Mouse (Mus musculus) stomach, embryonic 15.5 days (tissue): ENCODE measurements around the gene Lgals3bp. TPM values are rescaled to one million over a fixed set of nuclear protein-coding genes. Genes with fewer than 3 reads are reported as not detected.

ENCODE experiments used
- ATAC-seq: fragments of 200-750 bp; cut with Nextera tagmentation; 2 replicates; pipeline ENCODE4 v1.8.0; 2017; ENCODE audit warnings: low read depth, moderate number of reproducible peaks, moderate TSS enrichment; ENCODE audit not compliant: insufficient read depth, low FRiP score
- H3K27ac ChIP-seq: fragments of 300-500 bp; sonication (generic); 2 replicates; pipeline ENCODE4 v1.5.1; 2015; ENCODE audit warnings: mild to moderate bottlenecking, inconsistent platforms
- H3K27me3 ChIP-seq: fragments of 300-500 bp; sonication (generic); replicated peaks from 2 replicates; pipeline ENCODE4 v1.6.1; 2015; ENCODE audit warnings: inconsistent platforms
- H3K36me3 ChIP-seq: fragments of 300-500 bp; sonication (generic); 2 replicates; pipeline ENCODE4 v1.6.1; 2015; ENCODE audit warnings: inconsistent platforms
- H3K4me1 ChIP-seq: fragments of 300-500 bp; sonication (generic); 2 replicates; pipeline ENCODE4 v1.6.1; 2015; ENCODE audit warnings: inconsistent platforms
- H3K4me2 ChIP-seq: fragments of 300-500 bp; sonication (generic); 2 replicates; pipeline ENCODE4 v1.6.1; 2015; ENCODE audit warnings: mild to moderate bottlenecking, inconsistent platforms
- H3K4me3 ChIP-seq: fragments of 300-500 bp; sonication (generic); replicated peaks from 2 replicates; pipeline ENCODE4 v1.5.1; 2015; ENCODE audit warnings: inconsistent platforms
- H3K9ac ChIP-seq: fragments of 300-500 bp; sonication (generic); 2 replicates; pipeline ENCODE4 v1.6.1; 2015; ENCODE audit warnings: inconsistent platforms
- H3K9me3 ChIP-seq: fragments of 300-500 bp; sonication (generic); 2 replicates; pipeline ENCODE4 v1.6.1; 2016; ENCODE audit warnings: inconsistent platforms
- WGBS: fragments of 180-500 bp; shearing (Covaris S2); methylation state at CpG from one replicate; pipeline ENCODE4 v1.1.7; 2015; 5-methylcytosine and 5-hydroxymethylcytosine counted together
- polyA plus RNA-seq: library from polyadenylated mRNA; unstranded; fragments of >200 nt; fragmentation: Nextera tagmentation; extraction: Ambion mirVana; gene quantifications from 2 replicates; pipeline ENCODE4 v1.2.1, GENCODE M21; 2015

The Lgals3bp gene
- polyA plus RNA-seq, 1 experiment from 2014 or later: 67.4 TPM

DNA sequence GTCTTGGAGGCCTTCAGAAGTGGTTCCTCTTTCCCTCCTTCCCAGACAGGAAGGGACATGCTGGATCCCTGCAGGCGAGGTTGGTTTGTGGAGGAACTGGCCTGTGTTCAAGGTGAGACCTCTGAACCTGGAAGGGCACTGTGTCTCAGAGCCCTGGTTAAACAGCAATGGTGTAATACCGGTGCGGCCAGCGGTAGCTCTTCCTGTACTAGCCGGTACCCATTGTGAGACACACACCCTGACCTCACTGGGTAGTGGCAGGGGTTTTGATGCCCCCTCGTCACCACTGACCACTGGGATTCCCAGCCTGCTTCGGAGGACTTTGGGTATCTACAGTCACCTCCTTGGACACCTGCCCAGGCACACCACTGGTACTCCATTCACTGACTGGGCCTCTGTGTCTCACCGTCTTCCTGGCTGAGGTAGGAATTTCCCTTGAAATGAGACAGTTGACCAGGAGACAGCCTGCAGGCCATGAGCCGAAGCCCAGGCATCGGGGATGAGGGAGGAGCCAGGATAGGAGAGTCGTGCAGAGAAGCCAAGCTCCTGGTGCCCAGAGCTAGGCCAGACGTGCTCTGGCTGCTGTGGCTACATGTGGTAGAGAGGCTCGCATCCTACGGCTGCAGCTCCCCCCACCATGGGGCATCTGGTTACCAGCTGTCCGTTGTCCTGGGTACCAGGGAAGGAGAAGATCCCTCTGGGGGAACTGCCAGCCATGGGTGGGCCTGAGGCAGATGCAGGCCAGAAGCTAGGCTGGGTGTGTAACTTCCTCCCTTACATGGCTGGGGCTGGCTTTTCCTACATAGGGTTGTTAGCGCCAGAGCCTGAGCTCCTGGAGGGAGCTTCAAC, 29.4 kb upstream of the Lgals3bp start:
- Histone ChIP-seq H3K9ac (no peak overlapping the region), H3K27me3 (no peaks in the 10 kb centered on the region), H3K36me3 (no peaks in the 10 kb centered on the region), H3K4me1 (peaks cover 50% of the 10 kb centered on the region), H3K4me2 (no peak overlapping the region), H3K27ac (0 out of 2 replicates have a peak overlapping the region, but pooled peaks have one; percentile 13), H3K9me3 (no peaks in the 10 kb centered on the region), H3K4me3 (no peak overlapping the region)
- ATAC-seq: no peak
- WGBS: 73% methylated on average over 16 of the region's 16 CpGs

DNA sequence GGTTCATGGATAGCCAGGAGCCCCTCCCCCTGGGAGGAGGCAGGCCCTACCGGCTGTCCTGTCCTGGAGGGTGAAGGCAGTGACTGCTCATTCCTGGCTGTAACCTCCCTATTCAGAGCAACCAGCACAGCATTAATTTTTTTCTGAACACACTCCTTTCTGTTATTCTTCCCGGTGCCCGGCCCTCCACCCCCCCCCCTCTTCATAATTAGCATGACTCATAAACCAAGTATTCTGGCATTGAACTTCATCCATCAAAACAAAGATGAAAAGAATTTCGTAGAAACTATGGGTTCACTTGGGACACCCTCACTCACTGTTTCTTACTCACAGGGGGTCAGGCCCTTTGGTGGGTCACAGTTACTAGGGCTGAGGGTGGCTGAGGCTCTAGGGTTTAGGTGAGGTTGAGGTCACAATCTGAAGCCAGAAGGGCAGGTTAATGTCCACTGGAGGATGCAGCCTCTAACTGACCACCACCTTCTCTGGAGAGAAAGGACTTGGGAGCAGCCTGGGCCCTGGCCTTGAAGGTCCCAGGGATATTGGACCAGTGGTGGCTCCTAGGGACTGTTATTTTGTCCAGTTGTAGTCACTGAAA, 28.5 kb upstream of the Lgals3bp start:
- ATAC-seq: no peak
- H3K4me3 ChIP-seq: no peak overlapping the region
- peaks cover 50% of the 10 kb centered on the region for H3K4me1 ChIP-seq
- H3K9ac ChIP-seq: no peak overlapping the region
- peak overlapping the region; percentile 58; the same call in 1 of the 2 replicates for H3K4me2 ChIP-seq
- H3K27ac ChIP-seq: peak overlapping the region; percentile 29
- no peaks in the 10 kb centered on the region for H3K27me3 ChIP-seq
- H3K9me3 ChIP-seq: no peaks in the 10 kb centered on the region
- WGBS: 32% methylated on average over 4 of the region's 4 CpGs
- no peaks in the 10 kb centered on the region for H3K36me3 ChIP-seq

DNA sequence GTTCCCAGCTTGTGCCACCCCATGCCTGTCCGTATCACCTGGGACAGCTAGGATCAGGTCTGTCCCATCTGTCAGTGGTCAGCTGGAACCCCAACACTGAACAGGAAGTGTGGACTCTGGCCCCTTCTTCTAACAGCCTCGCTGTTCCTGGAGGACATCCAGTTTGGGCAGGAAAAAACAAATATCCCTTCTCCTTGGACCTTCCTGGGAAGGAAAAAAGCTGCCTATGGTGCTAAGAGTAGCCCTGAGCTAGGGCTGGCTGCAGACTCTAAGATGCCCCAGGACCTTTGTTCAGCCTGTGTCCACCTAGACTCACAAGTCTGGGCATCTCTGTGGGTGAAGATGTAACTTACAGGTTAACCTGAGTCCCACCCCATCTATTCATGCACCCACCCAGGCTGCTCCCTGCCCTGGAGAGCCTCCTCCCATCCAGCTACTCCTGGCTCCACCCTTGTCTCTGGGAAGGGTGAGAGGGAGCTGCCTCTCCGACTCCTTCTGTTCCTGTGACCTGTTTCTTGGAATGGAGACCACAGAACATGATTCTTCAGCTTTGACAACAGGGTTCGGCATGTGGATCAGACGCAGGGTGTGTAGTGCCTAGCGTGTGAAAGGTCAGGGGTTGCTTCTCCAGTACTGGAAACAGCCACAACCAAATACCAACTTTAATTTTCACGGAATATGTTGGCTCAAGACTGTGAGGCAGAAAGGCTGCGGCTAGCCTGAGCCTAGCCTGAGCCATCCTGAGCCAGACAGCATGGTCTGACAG, 27.2 kb upstream of the Lgals3bp start:
- H3K4me1 ChIP-seq: peaks cover 51% of the 10 kb centered on the region
- peak overlapping the region; percentile 58 for H3K4me2 ChIP-seq
- H3K4me3 ChIP-seq: peak overlapping the region; percentile 39
- H3K9me3 ChIP-seq: no peaks in the 10 kb centered on the region
- peak overlapping the region; percentile 86 for H3K27ac ChIP-seq
- ATAC-seq: no peak
- no peaks in the 10 kb centered on the region for H3K27me3 ChIP-seq
- WGBS: 39% methylated on average over 8 of the region's 8 CpGs
- H3K36me3 ChIP-seq: no peaks in the 10 kb centered on the region
- no peak overlapping the region for H3K9ac ChIP-seq

DNA sequence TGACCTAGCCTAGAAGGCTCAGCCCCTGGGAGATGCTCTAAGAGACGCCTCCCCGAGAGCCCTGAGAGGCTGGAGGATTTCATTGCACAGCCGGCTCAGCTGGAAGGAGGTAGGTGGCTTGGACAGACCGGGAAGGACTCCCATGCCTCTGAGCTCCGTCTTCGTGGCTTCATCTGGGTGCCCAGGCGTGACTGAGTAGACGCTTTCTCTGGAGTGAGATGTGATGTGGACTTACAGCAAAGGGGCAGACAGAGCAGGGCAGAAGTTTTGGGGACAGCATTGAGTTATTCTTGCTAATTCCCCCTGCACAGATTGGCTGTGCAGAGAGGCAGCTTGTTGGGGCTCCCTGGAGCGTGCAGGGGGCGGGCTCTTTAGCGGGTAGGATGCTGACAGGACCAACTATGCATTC, 26.6 kb upstream of the Lgals3bp start:
- Histone ChIP-seq H3K27ac (peak overlapping the region; percentile 86), H3K4me2 (peak overlapping the region; percentile 58), H3K27me3 (no peaks in the 10 kb centered on the region), H3K9ac (0 out of 2 replicates have a peak overlapping the region, but pooled peaks have one; percentile 19), H3K4me3 (peak overlapping the region; percentile 39), H3K36me3 (no peaks in the 10 kb centered on the region), H3K9me3 (no peaks in the 10 kb centered on the region), H3K4me1 (peaks cover 51% of the 10 kb centered on the region)
- 7% methylated on average over 11 of the region's 11 CpGs for WGBS
- no peak for ATAC-seq

DNA sequence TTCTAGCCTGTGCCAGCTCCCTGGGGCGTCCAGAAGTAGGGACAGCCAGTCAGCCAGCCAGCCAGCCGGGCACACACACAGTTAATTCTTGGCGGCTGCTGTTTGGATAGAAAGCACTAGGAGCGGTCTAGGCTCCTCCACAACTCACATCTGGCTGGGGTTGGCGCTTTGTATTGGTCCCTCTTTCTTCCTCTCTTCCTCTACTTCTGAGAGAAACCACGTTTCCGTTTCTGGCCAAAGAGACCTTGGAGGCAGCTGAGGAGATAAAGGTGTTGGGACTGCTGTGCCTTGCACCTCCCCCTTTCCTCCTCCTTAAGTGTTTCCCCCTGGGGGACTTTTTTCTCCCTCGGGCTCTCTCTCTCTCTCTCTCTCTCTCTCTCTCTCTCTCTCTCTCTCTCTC, 26.1 kb upstream of the Lgals3bp start, which contains the start of gene C1qtnf1:
Gene C1qtnf1, plus strand, starts transcription at position 218 of the 400 bp plus-strand sequence.
- Histone ChIP-seq H3K4me3 (peak within 1 kb of the TSS; percentile 39), H3K9me3 (no peaks in the 10 kb centered on the region), H3K9ac (0 out of 2 replicates have a peak within 1 kb of the TSS, but pooled peaks have one; percentile 19), H3K27ac (peak within 1 kb of the TSS; percentile 86), H3K36me3 (no peaks in the 10 kb centered on the region), H3K4me2 (peak within 1 kb of the TSS; percentile 58), H3K4me1 (peaks cover 48% of the 10 kb centered on the region), H3K27me3 (no peaks in the 10 kb centered on the region)
- ATAC-seq: no peak
- WGBS: under 1% methylated on average over 8 of the region's 8 CpGs

DNA sequence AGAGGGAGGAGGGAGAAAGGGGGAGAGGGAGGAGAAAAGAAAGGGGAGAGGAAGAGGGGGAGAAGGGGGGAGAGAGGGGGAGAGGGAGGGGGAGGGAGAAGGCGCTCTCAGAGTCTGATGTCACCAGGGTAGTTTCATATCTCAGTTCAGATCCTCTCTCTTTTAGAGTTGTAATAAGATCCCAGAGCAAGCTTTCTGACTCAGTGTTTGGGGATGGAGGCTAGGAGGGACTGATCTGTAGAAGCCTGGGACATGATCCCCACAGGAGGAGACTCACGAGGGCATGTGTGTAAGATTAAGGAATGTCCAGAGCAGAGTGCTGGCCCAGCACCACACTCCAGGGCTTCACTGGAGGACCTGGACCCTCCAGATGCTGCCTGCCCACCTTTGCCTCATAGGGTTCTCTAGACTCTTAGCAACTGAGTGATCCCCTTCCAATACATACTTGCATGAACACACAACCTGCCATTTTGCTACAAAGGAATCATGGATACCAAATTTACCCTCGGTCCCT, 25.4 kb upstream of the Lgals3bp start:
- WGBS: 29% methylated on average over 3 of the region's 3 CpGs
- H3K9ac ChIP-seq: no peak overlapping the region
- peaks cover 48% of the 10 kb centered on the region for H3K4me1 ChIP-seq
- no peaks in the 10 kb centered on the region for H3K36me3 ChIP-seq
- no peaks in the 10 kb centered on the region for H3K9me3 ChIP-seq
- no peak for ATAC-seq
- H3K27ac ChIP-seq: peak overlapping the region; percentile 86; the same call in 1 of the 2 replicates
- 0 out of 2 replicates have a peak overlapping the region, but pooled peaks have one; percentile 39 for H3K4me3 ChIP-seq
- H3K4me2 ChIP-seq: peak overlapping the region; percentile 58
- H3K27me3 ChIP-seq: no peaks in the 10 kb centered on the region

DNA sequence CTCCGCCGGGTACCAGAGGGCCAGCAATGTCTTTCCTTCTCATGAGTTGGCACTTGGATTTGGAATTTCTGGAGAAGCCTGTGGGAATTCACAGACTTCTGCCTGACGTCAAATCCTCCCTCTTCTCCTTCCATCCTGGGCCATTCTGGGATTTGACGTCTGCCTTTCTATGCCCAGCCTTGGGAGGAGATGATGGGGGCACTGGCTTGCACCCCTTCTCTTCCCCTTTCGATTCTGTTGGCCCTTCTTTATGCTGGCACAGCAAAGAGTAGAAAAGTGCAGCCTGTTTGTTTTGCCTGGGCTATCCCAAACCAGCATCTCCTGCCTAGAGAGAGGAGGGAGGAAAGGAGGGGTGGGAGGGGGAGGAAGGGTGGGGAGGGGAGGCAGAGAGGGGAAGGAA, 24.9 kb upstream of the Lgals3bp start:
- no peaks in the 10 kb centered on the region for H3K36me3 ChIP-seq
- H3K4me3 ChIP-seq: no peak overlapping the region
- no peak overlapping the region for H3K9ac ChIP-seq
- WGBS: 62% methylated on average over 5 of the region's 5 CpGs
- H3K4me2 ChIP-seq: no peak overlapping the region
- H3K27ac ChIP-seq: no peak overlapping the region
- H3K9me3 ChIP-seq: no peaks in the 10 kb centered on the region
- peaks cover 48% of the 10 kb centered on the region for H3K4me1 ChIP-seq
- no peak for ATAC-seq
- no peaks in the 10 kb centered on the region for H3K27me3 ChIP-seq

DNA sequence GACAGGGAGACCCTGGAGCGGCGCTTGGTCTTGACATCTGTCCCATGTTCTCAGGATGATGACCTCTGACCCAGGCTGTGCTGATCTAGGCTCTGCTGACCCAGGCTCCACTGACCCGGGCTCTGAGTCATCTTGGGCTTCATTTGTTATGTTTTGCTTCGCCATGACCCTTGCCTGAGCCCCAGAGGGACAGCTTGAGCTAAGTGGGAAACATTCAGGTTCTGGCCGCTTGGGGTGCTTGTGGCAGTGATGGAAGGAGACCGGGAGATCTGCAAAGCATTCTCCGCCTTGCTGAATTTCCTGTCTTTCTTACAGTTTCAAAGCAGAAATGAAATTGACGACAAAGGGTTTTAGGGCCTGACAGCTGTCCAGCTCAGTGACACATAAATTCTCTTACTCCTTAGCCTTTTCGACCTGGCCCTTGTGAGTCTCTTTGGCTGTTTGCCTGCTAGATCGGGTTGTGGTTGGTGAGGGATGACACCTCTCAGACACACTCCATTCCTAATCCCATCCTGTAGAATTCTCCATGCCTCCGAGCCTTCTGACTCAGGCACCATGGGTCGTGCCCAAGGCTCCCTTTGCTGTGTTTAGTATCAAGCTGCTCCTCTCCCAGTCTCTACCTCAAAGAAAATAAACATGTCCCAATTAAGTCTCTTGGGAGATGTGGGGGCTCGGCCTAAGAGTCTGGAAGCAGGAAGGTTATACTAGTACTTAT, 22.9 kb upstream of the Lgals3bp start:
- ATAC-seq: no peak
- Histone ChIP-seq H3K4me1 (peaks cover 29% of the 10 kb centered on the region), H3K9me3 (no peaks in the 10 kb centered on the region), H3K9ac (no peak overlapping the region), H3K4me3 (no peak overlapping the region), H3K27ac (no peak overlapping the region), H3K4me2 (no peak overlapping the region), H3K27me3 (no peaks in the 10 kb centered on the region), H3K36me3 (no peaks in the 10 kb centered on the region)
- WGBS: 49% methylated on average over 13 of the region's 13 CpGs

DNA sequence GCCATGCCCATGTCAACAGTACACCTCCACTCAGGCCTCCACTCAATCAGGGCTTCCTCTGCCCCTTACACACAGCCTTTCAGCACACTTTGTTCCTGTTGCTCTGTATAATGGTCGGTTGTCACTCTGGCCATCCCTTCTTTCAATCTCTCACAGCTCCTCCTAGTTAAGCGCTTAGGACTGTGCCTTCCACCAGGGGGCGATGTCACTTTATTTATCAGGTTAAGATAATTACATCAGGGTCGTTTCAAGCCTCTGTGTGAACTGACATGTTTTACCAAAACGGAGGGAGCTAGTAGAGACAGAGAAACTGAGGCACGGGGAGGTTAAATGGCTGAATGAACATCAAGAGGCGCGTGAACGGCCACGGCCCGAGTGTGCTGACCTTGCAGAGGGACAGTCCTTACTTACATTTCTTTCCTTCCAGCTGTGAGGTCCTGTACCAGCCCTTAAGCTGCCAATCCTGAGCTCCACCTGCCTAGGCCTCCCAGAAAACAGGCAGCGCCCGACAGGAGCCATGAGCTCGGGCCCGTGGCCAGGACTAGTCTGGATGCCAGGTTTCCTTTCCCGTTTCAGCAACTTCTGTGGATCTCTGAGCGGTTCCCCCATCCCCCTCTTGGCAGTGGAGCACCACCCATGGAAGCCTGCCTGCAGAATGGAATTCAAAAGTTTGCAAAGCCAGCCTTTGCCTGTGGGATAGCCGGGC, 21.5 kb upstream of the Lgals3bp start:
- Histone ChIP-seq H3K4me2 (peak overlapping the region; percentile 49), H3K4me3 (0 out of 2 replicates have a peak overlapping the region, but pooled peaks have one; percentile 1), H3K27ac (peak overlapping the region; percentile 67), H3K9me3 (no peaks in the 10 kb centered on the region), H3K4me1 (peaks cover 23% of the 10 kb centered on the region), H3K36me3 (no peaks in the 10 kb centered on the region), H3K27me3 (no peaks in the 10 kb centered on the region), H3K9ac (no peak overlapping the region)
- 4% methylated on average over 18 of the region's 18 CpGs for WGBS
- ATAC-seq: no peak

DNA sequence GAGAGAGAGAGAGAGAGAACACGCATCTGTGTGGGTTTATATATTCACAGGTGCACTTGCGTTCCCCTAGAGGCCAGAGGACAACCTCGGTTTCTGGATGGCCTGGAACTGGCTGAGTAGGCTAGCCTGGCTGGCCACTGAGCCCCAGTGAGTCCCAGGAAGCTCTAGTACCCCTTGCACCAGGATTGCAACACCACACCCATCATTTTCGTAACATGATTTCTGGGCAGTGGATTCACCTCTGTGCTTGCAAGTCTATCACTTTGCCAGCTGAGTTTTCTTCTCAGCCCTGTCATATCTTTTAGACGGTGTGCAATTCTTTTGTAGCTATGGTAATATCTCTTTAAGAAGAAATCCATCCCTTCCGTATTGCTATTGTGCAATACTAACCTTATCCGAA, 18.4 kb upstream of the Lgals3bp start:
- no peak for ATAC-seq
- H3K36me3 ChIP-seq: 0 out of 2 replicates have a peak, but pooled peaks cover 3% of the 10 kb centered on the region

More for the DNA sequence above, 18.4 kb upstream of the Lgals3bp start:
- Histone ChIP-seq H3K4me3 (no peak overlapping the region), H3K9me3 (no peaks in the 10 kb centered on the region), H3K27ac (no peak overlapping the region), H3K4me1 (peaks cover 32% of the 10 kb centered on the region), H3K27me3 (no peaks in the 10 kb centered on the region), H3K4me2 (no peak overlapping the region), H3K9ac (no peak overlapping the region)
- 68% methylated on average over 7 of the region's 7 CpGs for WGBS
